In genomic region chr16:10788866-10789265, GRCm38 (mm10) we compare ENCODE assay signal across 22 mouse cellular contexts. TPM values are rescaled to one million over a fixed set of nuclear protein-coding genes. Genes with fewer than 3 reads are reported as not detected.
"Had no signal": no experiment of that assay in that cellular context is flagged by ENCODE, and none has a peak within 500 bp of the region (broad histone marks: within the 10 kb centered on the region; RNA-seq: fewer than 3 reads in every experiment).

No protein-coding gene starts in this region.

- H3K4me2 ChIP-seq: limb, embryonic 13.5 days; midbrain, embryonic 12.5 days had no signal

- H3K9ac ChIP-seq: liver, embryonic 14.5 days; midbrain, embryonic 12.5 days had no signal

- H3K27ac ChIP-seq: limb, embryonic 13.5 days; liver, embryonic 14.5 days; midbrain, embryonic 12.5 days had no signal

- H3K4me3 ChIP-seq: limb, embryonic 13.5 days; midbrain, embryonic 12.5 days had no signal

- H3K27me3 ChIP-seq: limb, embryonic 13.5 days had no signal

- DNase-seq: kidney, adult 11 months; kidney, postnatal 14 days; left cerebral cortex, postnatal 4 days; lung, adult 18-20 months; right cerebral cortex, postnatal 4 days; spleen, adult 18-20 months had no signal

- ATAC-seq: midbrain, embryonic 16.5 days had no signal

- H3K9me3 ChIP-seq: limb, embryonic 13.5 days; midbrain, embryonic 12.5 days had no signal

- H3K36me3 ChIP-seq: limb, embryonic 13.5 days; midbrain, embryonic 12.5 days had no signal

RNA-seq across cellular contexts. Expression of gene Tnp2, which starts 0.4 kb away (rescaled TPM):
- total RNA-seq: layer of hippocampus, adult 8-10 months; layer of hippocampus, postnatal 14 days; left cerebral cortex, adult 18-20 months; left cerebral cortex, postnatal 10 days; left cerebral cortex, postnatal 4 days; liver, adult 2 months; megakaryocyte-erythroid progenitor cell, adult 5-6 weeks had no signal
- polyA plus RNA-seq: kidney, embryonic 14.5 days; limb, embryonic 13.5 days; liver, adult 2 months; liver, embryonic 14.5 days; lung, embryonic 16.5 days; midbrain, embryonic 12.5 days; midbrain, embryonic 16.5 days; neural tube, embryonic 14.5 days; stomach, embryonic 14.5 days; urinary bladder, adult 2 months had no signal

RNA-seq across cellular contexts. Expression of gene Prm3, which starts 1.8 kb away (rescaled TPM):
- total RNA-seq: layer of hippocampus, adult 8-10 months; layer of hippocampus, postnatal 14 days; left cerebral cortex, adult 18-20 months; left cerebral cortex, postnatal 10 days; left cerebral cortex, postnatal 4 days; liver, adult 2 months; megakaryocyte-erythroid progenitor cell, adult 5-6 weeks had no signal
- polyA plus RNA-seq: kidney, embryonic 14.5 days; large intestine, adult 2 months; limb, embryonic 13.5 days; liver, adult 2 months; liver, embryonic 14.5 days; lung, embryonic 16.5 days; midbrain, embryonic 12.5 days; midbrain, embryonic 16.5 days; neural tube, embryonic 14.5 days; stomach, embryonic 14.5 days; urinary bladder, adult 2 months had no signal

RNA-seq across cellular contexts. Expression of gene Prm2, which starts 7.1 kb away (rescaled TPM):
- total RNA-seq: layer of hippocampus, adult 8-10 months; layer of hippocampus, postnatal 14 days; left cerebral cortex, adult 18-20 months; left cerebral cortex, postnatal 10 days; left cerebral cortex, postnatal 4 days; liver, adult 2 months; megakaryocyte-erythroid progenitor cell, adult 5-6 weeks had no signal
- polyA plus RNA-seq: kidney, embryonic 14.5 days; limb, embryonic 13.5 days; liver, adult 2 months; liver, embryonic 14.5 days; lung, embryonic 16.5 days; midbrain, embryonic 12.5 days; midbrain, embryonic 16.5 days; neural tube, embryonic 14.5 days; stomach, embryonic 14.5 days; urinary bladder, adult 2 months had no signal

RNA-seq across cellular contexts. Expression of gene Prm1, which starts 16.8 kb away (rescaled TPM):
- total RNA-seq: layer of hippocampus, adult 8-10 months; layer of hippocampus, postnatal 14 days; left cerebral cortex, adult 18-20 months; left cerebral cortex, postnatal 10 days; left cerebral cortex, postnatal 4 days; liver, adult 2 months; megakaryocyte-erythroid progenitor cell, adult 5-6 weeks had no signal
- polyA plus RNA-seq: kidney, embryonic 14.5 days; liver, adult 2 months; liver, embryonic 14.5 days; lung, embryonic 16.5 days; midbrain, embryonic 12.5 days; neural tube, embryonic 14.5 days; stomach, embryonic 14.5 days; urinary bladder, adult 2 months had no signal
